Mouse (Mus musculus) stomach, embryonic 16.5 days (tissue): ENCODE data around the gene Tprn. TPM values are rescaled to one million over a fixed set of nuclear protein-coding genes. Genes with fewer than 3 reads are reported as not detected.

Source experiments
- ATAC-seq: fragments of 200-750 bp; cut with Nextera tagmentation; 2 replicates; pipeline ENCODE4 v1.8.0; 2017; ENCODE audit warnings: moderate number of reproducible peaks, moderate TSS enrichment; ENCODE audit not compliant: insufficient read depth, low FRiP score
- H3K27ac ChIP-seq: fragments of 300-500 bp; sonication (generic); 2 replicates; pipeline ENCODE4 v1.5.1; 2014; ENCODE audit warnings: low read length
- H3K27me3 ChIP-seq: fragments of 300-500 bp; sonication (generic); 2 replicates; pipeline ENCODE4 v1.6.1; 2014; ENCODE audit warnings: low read length, control low read depth, mixed read lengths; ENCODE audit not compliant: control insufficient read depth, insufficient read depth
- H3K36me3 ChIP-seq: fragments of 300-500 bp; sonication (generic); 2 replicates; pipeline ENCODE4 v1.6.1; 2014; ENCODE audit warnings: low read length; ENCODE audit not compliant: control insufficient read depth, insufficient read depth
- H3K4me1 ChIP-seq: fragments of 300-500 bp; sonication (generic); 2 replicates; pipeline ENCODE4 v1.6.1; 2014; ENCODE audit warnings: low read length, control low read depth, mixed read lengths; ENCODE audit not compliant: control insufficient read depth, insufficient read depth
- H3K4me2 ChIP-seq: fragments of 300-500 bp; sonication (generic); 2 replicates; pipeline ENCODE4 v1.6.1; 2014; ENCODE audit warnings: low read depth, low read length, mixed read lengths
- H3K4me3 ChIP-seq: fragments of 300-500 bp; sonication (generic); replicated peaks from 2 replicates; pipeline ENCODE4 v1.5.1; 2014; ENCODE audit warnings: mild to moderate bottlenecking, low read length
- H3K9ac ChIP-seq: fragments of 300-500 bp; sonication (generic); 2 replicates; pipeline ENCODE4 v1.6.1; 2014; ENCODE audit warnings: low read length
- H3K9me3 ChIP-seq: fragments of 300-500 bp; sonication (generic); replicated peaks from 2 replicates; pipeline ENCODE4 v1.6.1; 2016; ENCODE audit warnings: low read length, control low read depth; ENCODE audit not compliant: control insufficient read depth
- WGBS: fragments of 180-500 bp; shearing (Covaris S2); extraction: QIAGEN DNeasy Blood & Tissue Kit; methylation state at CpG from one replicate; pipeline ENCODE4 v1.1.7; 2014; 5-methylcytosine and 5-hydroxymethylcytosine counted together
- polyA plus RNA-seq: library from polyadenylated mRNA; unstranded; fragments of >200 nt; fragmentation: Nextera tagmentation; extraction: Ambion mirVana; gene quantifications from 2 replicates; pipeline ENCODE4 v1.2.1, GENCODE M21; 2015

Gene Tprn
- polyA plus RNA-seq, 1 experiment from 2014 or later, result 17.9 TPM

DNA sequence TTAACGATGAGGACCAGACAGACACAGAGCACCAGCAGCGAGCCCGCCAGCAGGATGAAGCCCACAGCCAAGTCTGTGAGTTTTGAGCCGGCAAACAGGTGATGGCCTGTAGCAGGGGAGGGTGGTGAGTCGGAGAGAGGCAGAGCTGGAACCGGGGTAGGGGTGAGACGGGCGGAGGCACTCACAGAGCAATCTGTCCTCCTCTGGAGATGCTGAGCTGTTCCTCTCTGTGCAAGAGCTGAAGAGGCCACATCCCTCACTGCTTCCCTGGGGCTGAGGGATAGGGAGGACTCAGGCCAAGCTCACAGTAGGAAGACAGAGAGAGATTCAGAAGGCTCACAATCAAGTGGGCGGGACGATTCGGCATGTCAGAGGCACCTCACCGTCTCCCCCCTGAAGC, 31.4 kb upstream of the Tprn start:
- H3K9ac ChIP-seq, result no peak overlapping the region; the same call in 1 of the 2 replicates
- H3K9me3 ChIP-seq, result no peaks in the 10 kb centered on the region
- ATAC-seq, result no peak
- H3K27me3 ChIP-seq, result no peaks in the 10 kb centered on the region; the same call in 1 of the 2 replicates
- no peaks in the 10 kb centered on the region for H3K36me3 ChIP-seq
- peaks cover 5% of the 10 kb centered on the region; the same call in 1 of the 2 replicates for H3K4me1 ChIP-seq
- 58% methylated on average over 12 of the region's 12 CpGs for WGBS
- no peak overlapping the region for H3K27ac ChIP-seq
- H3K4me3 ChIP-seq, result no peak overlapping the region
- H3K4me2 ChIP-seq, result no peak overlapping the region

DNA sequence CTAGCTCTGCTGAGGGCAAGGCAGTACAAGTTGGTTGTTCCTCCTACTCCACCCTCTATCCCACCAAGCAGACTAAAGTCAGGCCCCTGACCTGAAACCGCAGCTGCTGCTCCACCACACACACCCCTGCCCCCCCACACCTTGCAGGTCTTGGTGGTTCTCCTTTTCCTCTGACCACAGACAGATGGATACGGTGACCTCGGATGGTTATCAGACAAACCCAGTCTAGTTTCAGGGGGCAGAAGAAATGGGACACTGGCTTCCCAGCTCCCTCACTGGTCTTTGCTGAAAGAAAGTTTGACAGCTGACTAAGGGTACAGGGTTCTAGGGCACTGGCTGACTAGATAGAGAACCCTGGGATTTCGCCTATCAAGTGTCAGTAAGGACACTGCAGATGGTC, 29.0 kb upstream of the Tprn start:
- no peak overlapping the region for H3K4me3 ChIP-seq
- no peaks in the 10 kb centered on the region; the same call in 1 of the 2 replicates for H3K27me3 ChIP-seq
- no peak overlapping the region for H3K4me2 ChIP-seq
- H3K36me3 ChIP-seq, result no peaks in the 10 kb centered on the region
- WGBS, result 73% methylated on average over 4 of the region's 4 CpGs
- ATAC-seq, result no peak
- no peak overlapping the region for H3K27ac ChIP-seq
- no peak overlapping the region for H3K9ac ChIP-seq
- H3K9me3 ChIP-seq, result no peaks in the 10 kb centered on the region
- peaks cover 4% of the 10 kb centered on the region; the same call in 1 of the 2 replicates for H3K4me1 ChIP-seq

- no peak for ATAC-seq
- Histone ChIP-seq H3K36me3 (no peaks in the 10 kb centered on the region), H3K27me3 (no peaks in the 10 kb centered on the region; the same call in 1 of the 2 replicates), H3K4me1 (peaks cover 2% of the 10 kb centered on the region; the same call in 1 of the 2 replicates), H3K4me3 (no peak within 1 kb of the TSS), H3K4me2 (no peak within 1 kb of the TSS), H3K9ac (no peak within 1 kb of the TSS), H3K27ac (no peak within 1 kb of the TSS), H3K9me3 (no peaks in the 10 kb centered on the region)
- WGBS, result 67% methylated on average over 3 of the region's 3 CpGs
These were observed 28.4 kb upstream of the Tprn start, which contains the start of gene Slc34a3 for GRCm38 (mm10) chr2:25234050-25234449. Slc34a3 (minus strand) TSS chr2:25234364.

DNA sequence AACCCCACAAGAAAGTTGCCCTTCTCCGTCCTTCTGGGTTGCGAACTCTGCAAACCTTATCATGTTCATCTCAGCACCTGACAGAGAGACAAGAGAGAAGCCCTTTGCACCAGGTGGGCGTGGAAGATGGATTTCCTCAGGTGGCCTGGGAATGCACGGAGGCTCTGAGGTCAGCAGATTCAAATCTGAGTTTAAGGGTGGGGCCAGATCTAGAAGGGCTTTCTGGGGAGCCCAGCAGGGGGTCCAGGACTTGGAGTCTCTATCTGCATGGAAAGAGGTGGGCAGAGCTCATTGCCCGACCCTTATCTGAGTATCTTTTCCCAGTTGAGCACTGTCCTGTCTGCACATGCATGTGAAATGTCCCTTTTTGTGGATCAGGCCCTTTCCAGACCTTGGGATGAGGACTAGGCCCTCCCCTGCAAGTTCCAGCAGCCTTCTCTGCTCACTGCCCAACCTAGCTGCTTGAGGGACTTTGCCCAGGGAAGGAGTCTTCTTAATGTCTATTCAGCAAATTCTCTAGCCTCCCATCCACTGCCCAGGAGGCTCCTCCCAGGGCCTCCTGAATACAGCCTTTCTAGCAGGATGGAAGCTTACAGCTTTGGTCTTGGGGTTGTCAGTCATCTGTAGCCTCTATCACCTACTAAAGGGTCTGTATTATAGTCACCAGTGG, 27.7 kb upstream of the Tprn start:
- H3K27ac ChIP-seq, result no peak overlapping the region
- H3K9me3 ChIP-seq, result no peaks in the 10 kb centered on the region
- 54% methylated on average over 5 of the region's 5 CpGs for WGBS
- H3K27me3 ChIP-seq, result no peaks in the 10 kb centered on the region; the same call in 1 of the 2 replicates
- H3K36me3 ChIP-seq, result no peaks in the 10 kb centered on the region
- ATAC-seq, result no peak
- H3K9ac ChIP-seq, result no peak overlapping the region
- H3K4me1 ChIP-seq, result 0 out of 2 replicates have a peak, but pooled peaks cover 5% of the 10 kb centered on the region
- no peak overlapping the region for H3K4me2 ChIP-seq
- no peak overlapping the region for H3K4me3 ChIP-seq

DNA sequence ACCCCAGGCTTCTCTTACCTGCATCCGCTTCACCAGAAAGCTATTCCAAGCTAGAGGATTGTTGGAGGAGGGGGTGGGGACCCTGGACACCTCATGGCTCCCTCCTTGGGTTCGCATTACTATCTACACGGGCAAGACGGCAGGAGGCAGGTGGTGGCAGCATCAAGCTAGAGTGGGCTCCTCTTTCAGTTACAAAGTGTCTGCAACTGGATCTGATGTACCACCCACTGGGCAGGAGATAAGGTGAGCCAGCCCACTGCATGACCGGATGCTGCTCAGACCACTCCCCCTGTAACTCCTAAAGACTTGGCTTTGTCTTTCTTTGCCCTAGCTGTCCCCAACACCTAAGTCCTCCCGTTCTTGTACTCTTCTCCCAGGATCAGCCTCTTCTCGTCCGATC, 25.8 kb upstream of the Tprn start, which contains the start of gene Rnf224:
TSS of gene Rnf224 (minus strand) at position 174 of the 400 bp plus-strand sequence.
- no peaks in the 10 kb centered on the region for H3K36me3 ChIP-seq
- H3K27ac ChIP-seq, result peak within 1 kb of the TSS; percentile 82
- H3K9ac ChIP-seq, result peak within 1 kb of the TSS; percentile 24; the same call in 1 of the 2 replicates
- no peaks in the 10 kb centered on the region for H3K9me3 ChIP-seq
- no peak within 1 kb of the TSS for H3K4me3 ChIP-seq
- peaks cover 19% of the 10 kb centered on the region for H3K4me1 ChIP-seq
- no peak for ATAC-seq
- H3K27me3 ChIP-seq, result peaks cover 3% of the 10 kb centered on the region; the same call in 1 of the 2 replicates
- 35% methylated on average over 8 of the region's 8 CpGs for WGBS
- no peak within 1 kb of the TSS for H3K4me2 ChIP-seq

DNA sequence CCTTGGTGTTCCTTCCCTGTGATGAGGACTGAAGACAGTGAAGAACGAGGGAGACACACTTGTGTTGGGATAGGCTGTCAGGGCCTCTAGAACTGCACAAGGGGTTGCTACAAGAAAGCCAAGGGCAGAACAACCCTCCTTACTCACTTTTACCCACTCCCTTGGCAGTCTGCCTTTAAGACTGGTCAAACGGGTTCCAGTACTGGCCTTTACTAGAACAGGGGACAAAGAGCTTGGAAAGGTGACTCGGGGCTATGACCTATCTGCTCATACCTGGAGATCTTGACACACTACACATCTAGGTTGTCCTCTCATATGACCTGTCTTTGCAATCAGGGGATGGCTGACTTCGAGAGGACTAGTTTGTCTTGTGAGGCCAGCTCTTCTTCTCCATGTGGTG, 24.9 kb upstream of the Tprn start:
- Histone ChIP-seq H3K4me1 (peaks cover 26% of the 10 kb centered on the region), H3K9ac (peak overlapping the region; percentile 24; the same call in 1 of the 2 replicates), H3K27ac (peak overlapping the region; percentile 82), H3K27me3 (peaks cover 9% of the 10 kb centered on the region; the same call in 1 of the 2 replicates), H3K9me3 (no peaks in the 10 kb centered on the region), H3K4me3 (no peak overlapping the region), H3K4me2 (no peak overlapping the region), H3K36me3 (no peaks in the 10 kb centered on the region)
- ATAC-seq, result peak; percentile 22; the same call in 1 of the 2 replicates
- WGBS, result 51% methylated on average over 4 of the region's 4 CpGs

GRCm38 (mm10) chr2:25238106-25238505, 24.3 kb upstream of the Tprn start:
- ATAC-seq, result peak; percentile 23

GRCm38 (mm10) chr2:25239766-25240165, 22.7 kb upstream of the Tprn start:
- H3K36me3 ChIP-seq, result no peaks in the 10 kb centered on the region
- H3K4me3 ChIP-seq, result peak overlapping the region; percentile 12
- H3K4me2 ChIP-seq, result no peak overlapping the region
- peaks cover 27% of the 10 kb centered on the region for H3K4me1 ChIP-seq
- H3K9me3 ChIP-seq, result no peaks in the 10 kb centered on the region
- WGBS, result 78% methylated on average over 3 of the region's 3 CpGs
- H3K9ac ChIP-seq, result peak overlapping the region; percentile 12; the same call in 1 of the 2 replicates
- no peak for ATAC-seq
- peak overlapping the region; percentile 82; the same call in 1 of the 2 replicates for H3K27ac ChIP-seq
- peaks cover 15% of the 10 kb centered on the region for H3K27me3 ChIP-seq

More at GRCm38 (mm10) chr2:25238106-25238505, 24.3 kb upstream of the Tprn start:
- Histone ChIP-seq H3K4me1 (peaks cover 27% of the 10 kb centered on the region), H3K9ac (no peak overlapping the region; the same call in 1 of the 2 replicates), H3K36me3 (no peaks in the 10 kb centered on the region), H3K27ac (peak overlapping the region; percentile 82), H3K4me2 (no peak overlapping the region), H3K27me3 (peaks cover 14% of the 10 kb centered on the region), H3K4me3 (no peak overlapping the region), H3K9me3 (no peaks in the 10 kb centered on the region)

DNA sequence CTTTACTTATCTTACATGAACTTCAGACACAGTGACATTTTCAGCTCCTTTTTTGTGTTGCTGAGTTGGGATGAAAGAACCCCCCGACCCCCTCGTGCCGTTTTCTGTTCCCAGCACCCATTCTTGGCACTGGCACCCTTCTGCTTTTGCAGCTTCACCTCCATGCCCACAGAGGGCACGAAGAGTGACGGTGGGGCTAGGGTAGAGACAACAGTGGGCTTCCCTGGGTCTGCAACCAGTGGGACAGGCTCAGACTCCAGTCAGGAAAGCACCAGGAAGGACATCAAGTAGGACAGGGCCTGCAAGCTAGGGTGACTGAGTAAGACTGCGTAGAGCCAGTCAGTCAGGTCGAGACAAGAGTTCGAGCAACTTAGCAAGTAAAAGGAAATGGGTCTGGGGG, 22.1 kb upstream of the Tprn start:
- 46% methylated on average over 8 of the region's 8 CpGs for WGBS
- Histone ChIP-seq H3K27ac (peak overlapping the region; percentile 50), H3K4me3 (peak overlapping the region; percentile 57), H3K27me3 (peaks cover 15% of the 10 kb centered on the region), H3K9ac (peak overlapping the region; percentile 70), H3K4me1 (peaks cover 27% of the 10 kb centered on the region), H3K36me3 (0 out of 2 replicates have a peak, but pooled peaks cover under 1% of the 10 kb centered on the region), H3K9me3 (no peaks in the 10 kb centered on the region), H3K4me2 (peak overlapping the region; percentile 96)
- no peak for ATAC-seq
